Mouse (Mus musculus): ENCODE results near the gene Rec8. TPM values are rescaled to one million over a fixed set of nuclear protein-coding genes. Genes with fewer than 3 reads are reported as not detected.

Rec8 gene
- 2.3 and 4.0 TPM in 2 replicates for polyA plus RNA-seq (2012; rRNA removed)

DNA sequence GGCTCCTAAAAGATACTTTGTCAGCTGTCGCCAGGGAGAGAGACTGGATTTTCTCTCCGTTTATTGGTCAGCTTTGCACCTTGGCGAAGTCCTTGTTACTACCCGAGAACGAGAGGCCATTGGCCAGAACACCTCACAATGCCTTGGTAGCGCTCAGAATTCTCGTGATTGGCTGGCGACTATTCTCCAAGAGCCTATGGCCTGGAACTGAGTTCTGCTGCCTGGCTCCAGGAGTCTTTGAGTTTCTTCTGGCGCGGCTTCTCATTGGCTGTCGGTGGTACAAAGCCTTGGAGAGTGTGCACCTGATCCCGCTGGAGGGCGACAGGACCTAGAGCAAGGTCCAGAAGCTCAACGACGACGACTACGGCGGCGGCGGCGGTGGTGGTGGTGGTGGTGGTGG is at the start of gene Rec8:
Gene Rec8, plus strand, starts transcription at position 216 of the 400 bp plus-strand sequence.

GRCm38 (mm10) chr14:55575302-55575701 is 42.5 kb upstream of the Rec8 start, which contains the start of gene Fitm1:
Gene Fitm1, plus strand, starts transcription at chr14:55575617.

DNA sequence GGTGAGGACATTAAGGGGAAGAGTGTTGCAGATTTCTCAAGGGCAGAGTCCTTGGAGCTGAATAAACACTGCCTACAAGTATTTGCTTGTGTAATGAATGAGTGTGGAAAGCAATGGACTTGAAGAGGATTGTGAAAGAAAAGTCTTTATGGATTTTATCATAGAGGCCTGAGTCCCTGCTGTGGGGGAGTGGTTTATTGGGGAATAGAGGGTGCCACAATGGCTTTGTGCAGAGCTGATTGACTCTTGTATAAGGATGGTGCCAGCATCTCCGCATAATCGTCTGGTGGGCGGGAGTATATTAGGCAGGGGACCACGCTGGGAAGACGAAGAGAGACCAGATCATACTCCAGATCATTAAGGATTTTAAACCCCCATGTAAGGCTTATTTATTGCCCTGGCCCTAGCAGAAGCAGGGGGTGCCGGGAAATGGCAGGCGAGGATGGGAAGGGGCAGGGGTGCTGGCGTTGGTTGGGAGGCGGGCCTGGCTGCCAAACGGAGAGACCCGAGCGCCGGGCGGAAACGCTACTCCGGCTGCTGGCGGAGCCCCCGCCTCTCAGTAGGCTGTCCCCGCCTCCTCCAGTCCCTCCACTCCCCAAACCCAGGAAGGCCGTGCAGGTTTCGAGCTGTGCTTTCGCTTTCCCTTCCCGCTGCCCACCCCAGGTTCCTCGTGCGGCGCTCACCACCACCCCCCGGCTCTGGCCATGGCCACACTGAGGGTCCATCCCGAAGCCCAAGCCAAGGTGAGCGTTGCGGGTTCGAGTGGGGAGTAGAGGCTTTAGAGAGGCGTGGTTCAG is 39.8 kb upstream of the Rec8 start, which contains the start of gene Psme1:
Gene Psme1, plus strand, starts transcription at position 253 of the 797 bp plus-strand sequence.

GRCm38 (mm10) chr14:55584702-55585565 is 32.9 kb upstream of the Rec8 start, which contains the start of gene Emc9:
Gene Emc9, minus strand, starts transcription at chr14:55585302.

GRCm38 (mm10) chr14:55590748-55591330 is 27.0 kb upstream of the Rec8 start, which contains the start of gene Psme2:
Gene Psme2, minus strand, starts transcription at chr14:55591113.

GRCm38 (mm10) chr14:55591331-55591891 is 26.4 kb upstream of the Rec8 start, which contains the start of gene Rnf31:
Gene Rnf31, plus strand, starts transcription at chr14:55591708.

DNA sequence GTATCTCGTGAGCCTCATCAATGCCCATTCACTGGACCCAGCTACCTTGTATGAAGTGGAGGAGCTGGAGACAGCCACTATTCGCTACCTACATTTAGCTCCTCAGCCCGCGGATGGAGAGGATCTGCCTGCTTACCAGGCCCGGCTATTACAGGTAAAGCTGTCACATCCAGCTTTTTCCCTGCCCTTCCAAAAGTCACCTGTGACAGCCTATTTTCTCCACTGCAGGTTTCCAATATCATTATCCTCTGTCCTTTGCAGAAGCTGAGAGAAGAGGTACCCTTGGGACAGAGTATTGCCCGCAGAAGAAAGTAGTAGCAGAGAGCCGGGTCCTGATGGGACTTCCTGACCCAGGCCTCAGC is 14.6 kb upstream of the Rec8 start, which contains the start of gene Irf9:
Gene Irf9, plus strand, starts transcription at position 301 of the 362 bp plus-strand sequence.

GRCm38 (mm10) chr14:55635523-55636007 is 17.7 kb downstream of the Rec8 start, which contains the start of gene Ipo4:
Gene Ipo4, minus strand, starts transcription at chr14:55635957.

DNA sequence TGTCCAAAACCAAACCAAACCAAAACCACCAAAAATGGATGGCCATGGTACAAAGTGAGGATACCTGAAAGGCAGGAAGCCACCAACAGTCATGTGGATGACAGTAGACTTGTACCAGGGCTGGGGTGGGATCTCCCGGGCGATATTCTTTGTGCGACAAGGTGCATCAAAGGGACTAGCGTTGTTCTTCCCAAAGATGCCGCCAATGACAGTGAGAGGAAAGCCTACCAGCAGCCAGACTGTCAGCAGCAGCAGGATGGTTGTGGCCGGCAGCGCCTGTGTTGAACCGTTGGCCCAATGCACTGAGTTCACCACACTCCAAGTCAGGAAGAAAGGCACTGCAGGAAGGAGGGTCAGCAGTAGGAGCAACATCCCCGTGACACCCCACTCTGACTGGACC is 20.0 kb downstream of the Rec8 start, which contains the start of gene Gm49378:
Gene Gm49378, minus strand, starts transcription at position 101 of the 400 bp plus-strand sequence.

DNA sequence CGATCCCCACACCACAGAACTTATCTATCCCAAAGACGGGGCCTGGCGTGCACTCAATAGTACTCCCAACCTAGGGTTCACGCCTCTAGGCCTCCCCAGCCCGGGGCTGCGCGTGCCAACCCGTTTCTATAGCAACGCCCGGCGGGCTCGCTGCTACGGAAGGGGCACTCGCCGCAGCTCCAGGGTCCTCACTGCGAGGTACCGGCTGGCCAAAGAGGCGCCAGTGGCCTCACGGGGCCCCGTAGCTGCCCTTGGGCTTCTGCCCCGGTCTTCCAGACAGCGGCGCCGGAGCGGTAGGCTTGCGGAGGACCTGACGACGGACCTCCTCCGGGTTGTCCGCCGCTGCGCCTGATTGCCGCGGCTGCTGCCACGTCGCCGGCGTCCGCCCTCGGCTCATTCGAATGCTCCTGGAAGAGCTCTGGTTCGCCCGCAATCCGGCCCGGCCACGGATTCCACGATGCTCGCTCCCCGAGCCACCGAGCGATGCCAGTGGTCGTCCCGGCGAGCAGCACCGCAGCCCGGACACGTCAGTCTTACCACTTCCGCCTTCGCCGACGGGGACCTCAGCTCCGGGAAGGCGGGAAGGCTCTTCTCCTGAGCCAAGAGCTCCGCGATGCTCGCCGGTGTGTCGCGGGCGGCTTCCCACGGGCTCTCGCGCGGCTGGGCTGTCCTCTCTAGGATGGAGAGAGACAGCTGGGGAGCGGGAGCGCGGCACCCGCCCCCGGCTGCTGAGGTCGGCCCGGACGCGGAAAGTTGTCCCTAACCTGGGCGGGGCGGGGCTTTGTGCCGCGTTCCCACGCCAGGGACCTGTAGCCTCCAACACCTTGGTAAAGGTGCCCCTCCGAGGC is 25.4 kb downstream of the Rec8 start, which contains the start of gene Tm9sf1:
Gene Tm9sf1, minus strand, starts transcription at position 747 of the 848 bp plus-strand sequence.

DNA sequence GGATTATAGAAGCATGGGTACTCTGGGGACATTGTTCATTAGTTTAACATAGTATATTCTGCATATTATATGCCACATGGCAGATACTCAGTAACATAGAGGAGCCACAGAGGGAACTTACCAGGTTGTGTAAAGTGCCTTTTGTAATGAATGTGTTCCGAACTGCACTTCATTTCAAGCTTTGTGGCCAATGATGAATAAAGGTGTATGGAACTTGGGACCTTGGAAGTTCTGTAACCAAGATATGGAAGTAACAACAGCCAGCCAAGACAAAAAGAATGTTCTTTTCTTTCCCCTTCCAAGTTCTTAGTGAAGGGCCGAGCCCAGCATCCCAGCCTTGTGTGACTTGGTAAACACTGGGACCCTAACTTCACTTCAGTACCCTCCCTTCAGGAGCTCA is 32.0 kb downstream of the Rec8 start, which contains the start of gene Tssk4:
Gene Tssk4, plus strand, starts transcription at position 301 of the 400 bp plus-strand sequence.

GRCm38 (mm10) chr14:55659960-55660573 is 42.2 kb downstream of the Rec8 start, which contains the start of gene Mdp1:
Gene Mdp1, minus strand, starts transcription at chr14:55660508.

DNA sequence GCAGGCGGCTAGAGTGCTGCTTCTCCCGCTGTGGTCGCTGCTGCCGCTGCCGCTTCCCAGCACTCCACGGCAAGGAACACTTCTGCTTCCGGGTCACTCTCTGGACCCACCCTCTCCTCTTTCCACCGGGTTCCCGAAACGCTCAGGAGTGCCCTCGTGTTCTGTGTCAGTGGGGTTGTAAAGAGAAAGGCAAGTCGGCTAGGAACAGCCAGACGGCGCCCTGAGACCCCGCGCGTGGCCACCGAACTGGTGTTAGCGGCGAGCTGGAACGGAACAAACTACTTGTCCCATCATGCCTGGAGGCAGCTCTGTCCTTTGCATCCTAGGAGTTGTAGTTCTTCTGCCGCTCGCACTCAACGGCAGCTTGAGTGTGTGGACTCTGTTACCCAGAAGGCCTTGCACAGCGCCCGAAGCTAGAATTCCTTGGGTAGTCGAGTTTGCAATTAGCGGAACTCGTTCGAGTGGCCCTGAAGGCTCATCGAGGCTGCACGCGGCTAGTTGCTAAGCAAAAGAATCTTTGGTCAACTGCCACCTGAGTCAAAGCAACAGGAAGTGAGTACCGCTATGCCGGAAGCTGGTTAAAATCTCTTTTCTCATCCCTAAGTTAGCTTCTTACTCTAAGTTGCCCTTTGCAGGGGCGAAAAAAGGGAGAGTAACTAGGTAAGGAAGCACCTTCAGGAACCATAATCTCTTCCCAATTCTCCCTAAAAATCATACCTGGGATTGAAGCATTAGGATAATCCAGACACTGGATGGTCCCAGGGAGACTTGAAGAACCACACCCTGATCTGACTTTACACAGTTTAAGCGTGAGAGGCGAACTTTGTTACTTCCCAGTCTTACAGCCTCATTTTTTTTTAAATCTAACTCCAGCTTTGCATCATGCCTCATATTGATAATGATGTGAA is 54.2 kb downstream of the Rec8 start, which contains the start of the genes Gmpr2 and Nedd8:
Gene Gmpr2, plus strand, starts transcription at position 109 of the 908 bp plus-strand sequence.
Gene Nedd8, minus strand, starts transcription at position 292 of the 908 bp plus-strand sequence.

Other genes with a start within 250 kb of the Rec8 start
- gene Dhrs4, start 139.3 kb upstream of the Rec8 start, polyA plus RNA-seq (2012; rRNA removed), result 85.7 and 88.1 TPM in 2 replicates
- 0.83 and 1.2 TPM in 2 replicates for gene Carmil3, start 127.4 kb upstream of the Rec8 start, polyA plus RNA-seq (2012; rRNA removed)
- under 0.01 and 0.03 TPM in 2 replicates for gene Cpne6, start 107.6 kb upstream of the Rec8 start, polyA plus RNA-seq (2012; rRNA removed)
- 0.02 TPM in 1 of 2 replicates, not detected in the other for gene Nrl, start 93.1 kb upstream of the Rec8 start, polyA plus RNA-seq (2012; rRNA removed)
- 21.6 and 22.6 TPM in 2 replicates for gene Pck2, start 77.8 kb upstream of the Rec8 start, polyA plus RNA-seq (2012; rRNA removed)
- 45.8 and 49.5 TPM in 2 replicates for gene Dcaf11, start 58.0 kb upstream of the Rec8 start, polyA plus RNA-seq (2012; rRNA removed)
- gene A730061H03Rik, start 57.6 kb upstream of the Rec8 start, polyA plus RNA-seq (2012; rRNA removed), result 0.93 and 1.3 TPM in 2 replicates
- 0.30 and 1.00 TPM in 2 replicates for gene Fitm1, start 42.4 kb upstream of the Rec8 start, polyA plus RNA-seq (2012; rRNA removed)
- 89.0 and 93.6 TPM in 2 replicates for gene Psme1, start 39.9 kb upstream of the Rec8 start, polyA plus RNA-seq (2012; rRNA removed)
- gene Emc9, start 32.7 kb upstream of the Rec8 start, polyA plus RNA-seq (2012; rRNA removed), result 14.9 and 16.0 TPM in 2 replicates
- gene Psme2, start 26.9 kb upstream of the Rec8 start, polyA plus RNA-seq (2012; rRNA removed), result 87.0 and 89.9 TPM in 2 replicates
- gene Rnf31, start 26.3 kb upstream of the Rec8 start, polyA plus RNA-seq (2012; rRNA removed), result 7.7 and 9.1 TPM in 2 replicates
- 38.3 and 44.8 TPM in 2 replicates for gene Irf9, start 14.5 kb upstream of the Rec8 start, polyA plus RNA-seq (2012; rRNA removed)
- 21.5 and 30.6 TPM in 2 replicates for gene Ipo4, start 17.9 kb downstream of the Rec8 start, polyA plus RNA-seq (2012; rRNA removed)
- gene Gm49378, start 19.9 kb downstream of the Rec8 start, polyA plus RNA-seq (2012; rRNA removed), result 1.5 TPM in 2 replicates
- 27.6 and 31.3 TPM in 2 replicates for gene Tm9sf1, start 25.8 kb downstream of the Rec8 start, polyA plus RNA-seq (2012; rRNA removed)
- gene Tssk4, start 32.1 kb downstream of the Rec8 start, polyA plus RNA-seq (2012; rRNA removed), result 0.37 and 0.43 TPM in 2 replicates
- gene Mdp1, start 42.5 kb downstream of the Rec8 start, polyA plus RNA-seq (2012; rRNA removed), result 12.1 and 12.3 TPM in 2 replicates
- 13.9 and 15.5 TPM in 2 replicates for gene Gmpr2, start 53.9 kb downstream of the Rec8 start, polyA plus RNA-seq (2012; rRNA removed)
- gene Nedd8, start 54.1 kb downstream of the Rec8 start, polyA plus RNA-seq (2012; rRNA removed), result 132 and 150 TPM in 2 replicates
- 10.4 and 12.1 TPM in 2 replicates for gene Tinf2, start 63.8 kb downstream of the Rec8 start, polyA plus RNA-seq (2012; rRNA removed)
- 9.0 and 11.1 TPM in 2 replicates for gene Tgm1, start 95.9 kb downstream of the Rec8 start, polyA plus RNA-seq (2012; rRNA removed)
- gene Rabggta, start 104.2 kb downstream of the Rec8 start, polyA plus RNA-seq (2012; rRNA removed), result 22.7 and 23.3 TPM in 2 replicates
- gene Dhrs1, start 127.7 kb downstream of the Rec8 start, polyA plus RNA-seq (2012; rRNA removed), result 48.3 and 54.5 TPM in 2 replicates
- 10.4 and 10.6 TPM in 2 replicates for gene Nop9, start 127.7 kb downstream of the Rec8 start, polyA plus RNA-seq (2012; rRNA removed)
- 155 and 165 TPM in 2 replicates for gene Cideb, start 140.4 kb downstream of the Rec8 start, polyA plus RNA-seq (2012; rRNA removed)
- gene Ltb4r2, start 143.4 kb downstream of the Rec8 start, polyA plus RNA-seq (2012; rRNA removed), result 0.85 and 1.1 TPM in 2 replicates
- gene Ltb4r1, start 147.9 kb downstream of the Rec8 start, polyA plus RNA-seq (2012; rRNA removed), result 10.9 and 15.1 TPM in 2 replicates
- 1.8 and 2.3 TPM in 2 replicates for gene Adcy4, start 166.1 kb downstream of the Rec8 start, polyA plus RNA-seq (2012; rRNA removed)
- gene Ripk3, start 170.8 kb downstream of the Rec8 start, polyA plus RNA-seq (2012; rRNA removed), result 8.7 and 9.9 TPM in 2 replicates
- gene Nfatc4, start 205.1 kb downstream of the Rec8 start, polyA plus RNA-seq (2012; rRNA removed), result 0.96 and 1.2 TPM in 2 replicates
- gene Nynrin, start 236.0 kb downstream of the Rec8 start, polyA plus RNA-seq (2012; rRNA removed), result 1.2 and 1.3 TPM in 2 replicates